Mouse (Mus musculus): ENCODE results near the gene Foxo4. TPM values are rescaled to one million over a fixed set of nuclear protein-coding genes. Genes with fewer than 3 reads are reported as not detected.

Foxo4 gene
- polyA plus RNA-seq, 2 experiments from 2014 or later = 3.5 to 4.3 TPM

GRCm38 (mm10) chrX:101299055-101299454 lies 44.7 kb downstream of the Foxo4 start, which contains the start of gene Nlgn3:
Nlgn3 (plus strand) TSS chrX:101299168.
- ATAC-seq = no peak

- ATAC-seq = no peak
These were observed 45.4 kb downstream of the Foxo4 start for GRCm38 (mm10) chrX:101299473-101300426.

- no peak for ATAC-seq
These were observed 46.2 kb downstream of the Foxo4 start for GRCm38 (mm10) chrX:101300427-101301030.

- no peak for ATAC-seq
These were observed 47.3 kb downstream of the Foxo4 start for GRCm38 (mm10) chrX:101301654-101302053.

GRCm38 (mm10) chrX:101304646-101305045 lies 50.3 kb downstream of the Foxo4 start:
- no peak for ATAC-seq

- no peak for ATAC-seq
These were observed 55.0 kb downstream of the Foxo4 start for GRCm38 (mm10) chrX:101309299-101309698.

Other genes starting within 250 kb of the Foxo4 start
- gene Tex11, start 194.9 kb upstream of the Foxo4 start, polyA plus RNA-seq (2017; shearing (Covaris generic)) = under 1 TPM in 1 of 2 experiments, not detected in 1; 0.15 TPM
- not detected for gene Slc7a3, start 168.5 kb upstream of the Foxo4 start, polyA plus RNA-seq (2017; shearing (Covaris generic))
- gene Snx12, start 32.0 kb upstream of the Foxo4 start, polyA plus RNA-seq (2017; shearing (Covaris generic)) = 10 to 100 TPM; 53.4 to 57.9 TPM
- gene Gm614, start 9.5 kb downstream of the Foxo4 start, polyA plus RNA-seq (2017; shearing (Covaris generic)) = 1 to 10 TPM; 2.8 to 3.5 TPM
- gene Il2rg, start 13.7 kb downstream of the Foxo4 start, polyA plus RNA-seq (2017; shearing (Covaris generic)) = 1,000 to 10,000 TPM; 1,410 to 1,592 TPM
- not detected for gene Gm20489, start 14.5 kb downstream of the Foxo4 start, polyA plus RNA-seq (2017; shearing (Covaris generic))
- 10 to 100 TPM; 61.4 to 95.8 TPM for gene Med12, start 19.5 kb downstream of the Foxo4 start, polyA plus RNA-seq (2017; shearing (Covaris generic))
- under 1 TPM in 1 of 2 experiments, not detected in 1; 0.33 TPM for gene Nlgn3, start 44.6 kb downstream of the Foxo4 start, polyA plus RNA-seq (2017; shearing (Covaris generic))
- not detected for gene Gjb1, start 121.8 kb downstream of the Foxo4 start, polyA plus RNA-seq (2017; shearing (Covaris generic))
- gene Zmym3, start 166.3 kb downstream of the Foxo4 start, polyA plus RNA-seq (2017; shearing (Covaris generic)) = 10 to 100 TPM in 1 of 2 experiments, 1 to 10 TPM in 1; 9.2 to 15.3 TPM
- gene Nono, start 174.8 kb downstream of the Foxo4 start, polyA plus RNA-seq (2017; shearing (Covaris generic)) = 100 to 1,000 TPM; 322 to 342 TPM
- 1 to 10 TPM in 1 of 2 experiments, under 1 TPM in 1; 0.61 to 1.0 TPM for gene Itgb1bp2, start 194.6 kb downstream of the Foxo4 start, polyA plus RNA-seq (2017; shearing (Covaris generic))